Mouse (Mus musculus) macrophage (primary cell): ENCODE data around the gene Mill1. TPM values are rescaled to one million over a fixed set of nuclear protein-coding genes. Genes with fewer than 3 reads are reported as not detected.
"Not testable (repeated sequence)": the region's sequence is repeated elsewhere in the genome, so short reads cannot be mapped to it uniquely, and the experiment has no call there.

Experiments
- H3K27ac ChIP-seq: fragments of 350-480 bp; formaldehyde crosslinking; 2 replicates; pipeline ENCODE4 v1.9.0; 2021
- H3K36me3 ChIP-seq: fragments of 350-480 bp; formaldehyde crosslinking; 2 replicates; pipeline ENCODE4 v1.9.0; 2021; ENCODE audit errors: inconsistent target
- H3K4me3 ChIP-seq: fragments of 350-480 bp; formaldehyde crosslinking; 2 replicates; pipeline ENCODE4 v1.9.0; 2021; ENCODE audit errors: inconsistent target
- H3K79me2 ChIP-seq: fragments of 350-480 bp; formaldehyde crosslinking; 2 replicates; pipeline ENCODE4 v1.9.0; 2021; ENCODE audit errors: inconsistent target
- WGBS: methylation state at CpG from one replicate; pipeline ENCODE4 v1.1.7; 2026; ENCODE audit warnings: inconsistent platforms; ENCODE audit not compliant: missing documents; 5-methylcytosine and 5-hydroxymethylcytosine counted together
- polyA plus RNA-seq: library from polyadenylated mRNA; stranded (reverse); fragments of 250-400 nt; gene quantifications from 3 replicates; pipeline ENCODE4 v1.2.4, GENCODE M21; 2018; ENCODE audit warnings: inconsistent platforms
- total RNA-seq, 78 experiments: library from RNA; depleted of rRNA; stranded (reverse); fragments of 250-400 nt; gene quantifications; 1 replicate in 9 of 78; 2 replicates in 24 of 78; 3 replicates in 43 of 78; 4 replicates in 2 of 78; pipeline ENCODE4 v1.2.4; 2018; ENCODE audit warnings: inconsistent platforms in 56 of 78

The Mill1 gene
- not detected for total RNA-seq (2018; cell fraction: chromatin; rRNA removed)
- not detected for total RNA-seq (2018; cell fraction: cytosol; rRNA removed)
- not detected for total RNA-seq (2018; cell fraction: nucleus; rRNA removed)
- not detected in 3 replicates for polyA plus RNA-seq

- H3K4me3 ChIP-seq, result no peak within 1 kb of the TSS
- no peaks in the 10 kb centered on the region for H3K36me3 ChIP-seq
- WGBS, result 45% methylated on average over 1 of the region's 1 CpGs
- no peaks in the 10 kb centered on the region for H3K79me2 ChIP-seq
- H3K27ac ChIP-seq, result no peak within 1 kb of the TSS
Measured at GRCm38 (mm10) chr7:18245047-18245446, at the start of gene Mill1. TSS of gene Mill1 (plus strand) at chr7:18245347.

- 13% methylated on average over 9 of the region's 9 CpGs for WGBS
- Histone ChIP-seq H3K36me3 (no peaks in the 10 kb centered on the region), H3K27ac (no peak overlapping the region), H3K4me3 (no peak overlapping the region), H3K79me2 (no peaks in the 10 kb centered on the region)
Measured at GRCm38 (mm10) chr7:18210938-18211337, 34.2 kb upstream of the Mill1 start.

- 89% methylated on average over 1 of the region's 1 CpGs for WGBS
Measured at GRCm38 (mm10) chr7:18214699-18215098, 30.4 kb upstream of the Mill1 start.

GRCm38 (mm10) chr7:18238561-18238960, 6.6 kb upstream of the Mill1 start:
- Histone ChIP-seq H3K4me3 (no peak overlapping the region), H3K79me2 (no peaks in the 10 kb centered on the region), H3K27ac (no peak overlapping the region), H3K36me3 (no peaks in the 10 kb centered on the region)
- WGBS, result 72% methylated on average over 2 of the region's 2 CpGs

More at GRCm38 (mm10) chr7:18214699-18215098, 30.4 kb upstream of the Mill1 start:
- no peak overlapping the region for H3K27ac ChIP-seq
- H3K36me3 ChIP-seq, result no peaks in the 10 kb centered on the region
- H3K79me2 ChIP-seq, result no peaks in the 10 kb centered on the region
- H3K4me3 ChIP-seq, result no peak overlapping the region

GRCm38 (mm10) chr7:18241217-18241616, 3.9 kb upstream of the Mill1 start:
- Histone ChIP-seq H3K27ac (no peak overlapping the region), H3K36me3 (no peaks in the 10 kb centered on the region), H3K4me3 (no peak overlapping the region), H3K79me2 (no peaks in the 10 kb centered on the region)
- WGBS, result 88% methylated on average over 5 of the region's 5 CpGs

- H3K27ac ChIP-seq, H3K36me3 ChIP-seq, H3K79me2 ChIP-seq, H3K4me3 ChIP-seq: not testable (repeated sequence)
- WGBS, result 38% methylated on average over 1 of the region's 1 CpGs
Measured at GRCm38 (mm10) chr7:18243959-18244573, 1.1 kb upstream of the Mill1 start.

- WGBS, result 40% methylated on average over 1 of the region's 1 CpGs
- H3K27ac ChIP-seq, result no peak overlapping the region
- H3K79me2 ChIP-seq, result no peaks in the 10 kb centered on the region
- H3K36me3 ChIP-seq, result no peaks in the 10 kb centered on the region
- H3K4me3 ChIP-seq, result no peak overlapping the region
Measured at GRCm38 (mm10) chr7:18260219-18260618, 15.1 kb downstream of the Mill1 start.

GRCm38 (mm10) chr7:18265089-18265488, 19.9 kb downstream of the Mill1 start:
- WGBS, result 60% methylated on average over 5 of the region's 5 CpGs

More at GRCm38 (mm10) chr7:18265089-18265488, 19.9 kb downstream of the Mill1 start:
- no peak overlapping the region for H3K27ac ChIP-seq
- no peak overlapping the region for H3K4me3 ChIP-seq
- H3K36me3 ChIP-seq, result no peaks in the 10 kb centered on the region
- no peaks in the 10 kb centered on the region for H3K79me2 ChIP-seq

Other genes with a start within 250 kb of the Mill1 start
- not detected in 3 replicates for gene Ceacam13, start 235.5 kb upstream of the Mill1 start, polyA plus RNA-seq
- not detected in 3 replicates for gene Ceacam12, start 179.4 kb upstream of the Mill1 start, polyA plus RNA-seq
- gene Igfl3, start 68.9 kb upstream of the Mill1 start, polyA plus RNA-seq, result not detected in 3 replicates
- gene Psg18, start 109.7 kb downstream of the Mill1 start, polyA plus RNA-seq, result not detected in 3 replicates
- not detected in 3 replicates for gene Psg28, start 186.7 kb downstream of the Mill1 start, polyA plus RNA-seq
- not detected in 3 replicates for gene Psg26, start 238.8 kb downstream of the Mill1 start, polyA plus RNA-seq